Mouse (Mus musculus) heart, postnatal 14 days (tissue): ENCODE results near the gene Pdgfd. TPM values are rescaled to one million over a fixed set of nuclear protein-coding genes. Genes with fewer than 3 reads are reported as not detected.

Experiments
- DNase-seq, 2 experiments: peaks; one replicate each; pipeline ENCODE4 v3.0.0; 2021 to 2022
- intact Hi-C: fragments of 180-260 bp; cut with DNase I; formaldehyde crosslinking; loops from one replicate; pipeline ENCODE4 v1.15.1; 2025
- total RNA-seq, 2 experiments: library from RNA; stranded (reverse); gene quantifications; 2 replicates each; pipeline ENCODE4 v1.2.3; 2021

The Pdgfd gene
- total RNA-seq, 2 experiments from 2014 or later: 13.3 to 15.8 TPM

DNA sequence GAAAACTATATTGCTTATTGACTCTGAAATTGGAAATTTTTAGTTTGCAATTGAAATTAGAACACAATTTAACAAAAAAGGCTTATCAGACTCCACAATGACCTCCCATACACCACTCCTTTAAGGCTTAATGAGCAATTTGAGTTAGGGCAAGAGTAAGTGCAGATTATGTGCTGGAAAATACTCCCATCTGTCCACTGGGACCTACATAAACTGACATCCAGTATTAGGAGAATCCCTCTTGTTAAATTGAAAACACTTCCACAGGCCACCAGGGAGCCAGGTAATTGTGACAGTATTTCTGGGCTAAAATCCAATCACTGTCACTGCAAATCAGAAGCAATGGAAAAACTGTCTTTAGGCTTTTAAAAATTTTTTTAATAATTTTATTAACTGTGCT, 256.2 kb downstream of the Pdgfd start:
- no peak for DNase-seq
- intact Hi-C loops: no loop called here

Other genes with a start within 250 kb of the Pdgfd start
- gene Ddi1, start 101.3 kb downstream of the Pdgfd start, total RNA-seq: not detected